Mouse (Mus musculus) MEL (cell line): ENCODE measurements around the gene Zfp771. TPM values are rescaled to one million over a fixed set of nuclear protein-coding genes. Genes with fewer than 3 reads are reported as not detected.

Experiments
- DNase-seq: peaks from one replicate; pipeline ENCODE4 v3.0.0; 2011; ENCODE audit warnings: low read depth, low spot score
- H3K27ac ChIP-seq: 2 replicates; pipeline ENCODE4 v1.5.1; 2012; ENCODE audit warnings: low read depth, mild to moderate bottlenecking, control low read depth, low read length, moderate library complexity; ENCODE audit not compliant: control insufficient read depth
- H3K27me3 ChIP-seq, 2 experiments: fragments of 150-350 bp in 1 of 2; sonication (generic) in 1 of 2; 2 replicates each; pipeline ENCODE4 v1.6.1; 2012; ENCODE audit warnings: low read length in 2 of 2, mild to moderate bottlenecking in 2 of 2, improper control_type of control experiment in 1 of 2, moderate library complexity in 1 of 2; ENCODE audit not compliant: insufficient read depth in 2 of 2, control insufficient read depth in 1 of 2
- H3K36me3 ChIP-seq, 2 experiments: 2 replicates each; pipeline ENCODE4 v1.6.1; 2012 to 2014; ENCODE audit warnings: low read length in 2 of 2, improper control_type of control experiment in 1 of 2, inconsistent platforms in 1 of 2, mild to moderate bottlenecking in 1 of 2; ENCODE audit not compliant: insufficient read depth in 2 of 2, control insufficient read depth in 1 of 2
- H3K4me1 ChIP-seq, 2 experiments: fragments of 150-350 bp in 1 of 2; sonication (generic) in 1 of 2; 2 replicates each; pipeline ENCODE4 v1.6.1; 2012; ENCODE audit warnings: low read length in 2 of 2, improper control_type of control experiment in 1 of 2, mild to moderate bottlenecking in 1 of 2; ENCODE audit not compliant: insufficient read depth in 2 of 2, control insufficient read depth in 1 of 2
- H3K4me3 ChIP-seq, 2 experiments: fragments of 150-350 bp in 1 of 2; sonication (generic) in 1 of 2; 2 replicates each; pipeline ENCODE4 v1.5.1; 2012; ENCODE audit warnings: low read depth in 2 of 2, low read length in 2 of 2, mild to moderate bottlenecking in 2 of 2, moderate library complexity in 2 of 2, control low read depth in 1 of 2, improper control_type of control experiment in 1 of 2; ENCODE audit not compliant: control insufficient read depth in 1 of 2, insufficient read depth in 1 of 2
- H3K79me2 ChIP-seq: 2 replicates; pipeline ENCODE4 v1.6.1; 2012; ENCODE audit warnings: mild to moderate bottlenecking, low read length, moderate library complexity; ENCODE audit not compliant: control insufficient read depth, poor library complexity, insufficient read depth
- H3K9ac ChIP-seq: 2 replicates; pipeline ENCODE4 v1.6.1; 2012; ENCODE audit warnings: low read depth, mild to moderate bottlenecking, control low read depth, low read length, moderate library complexity; ENCODE audit not compliant: control insufficient read depth, poor library complexity, severe bottlenecking
- H3K9me3 ChIP-seq: fragments of 150-350 bp; sonication (generic); replicated peaks from 2 replicates; pipeline ENCODE4 v1.6.1; 2012; ENCODE audit warnings: mild to moderate bottlenecking, low read length, improper control_type of control experiment, moderate library complexity; ENCODE audit not compliant: insufficient read depth
- BHLHE40 ChIP-seq: IDR thresholded peaks from 2 replicates; pipeline ENCODE4 v1.6.1; 2012; ENCODE audit warnings: low read depth, mild to moderate bottlenecking, inconsistent platforms, low read length, improper control_type of control experiment, borderline replicate concordance
- CHD1 ChIP-seq: IDR thresholded peaks from 2 replicates; pipeline ENCODE4 v1.6.1; 2012; ENCODE audit warnings: low read depth, mild to moderate bottlenecking, inconsistent platforms, low read length, improper control_type of control experiment
- CHD2 ChIP-seq: IDR thresholded peaks from 2 replicates; pipeline ENCODE4 v1.6.1; 2011; ENCODE audit warnings: low read length, improper control_type of control experiment
- ELF1 ChIP-seq: IDR thresholded peaks from 2 replicates; pipeline ENCODE4 v1.6.1; 2014; ENCODE audit warnings: low read depth, mild to moderate bottlenecking, inconsistent platforms, low read length, improper control_type of control experiment, moderate library complexity
- EP300 ChIP-seq, 2 experiments: IDR thresholded peaks; 2 replicates each; pipeline ENCODE4 v1.6.1; 2011; ENCODE audit warnings: improper control_type of control experiment in 2 of 2, low read length in 2 of 2, low read depth in 1 of 2, mild to moderate bottlenecking in 1 of 2
- ETS1 ChIP-seq: IDR thresholded peaks from 2 replicates; pipeline ENCODE4 v1.6.1; 2012; ENCODE audit warnings: low read depth, mild to moderate bottlenecking, inconsistent platforms, low read length, improper control_type of control experiment, moderate library complexity
- GATA1 ChIP-seq: IDR thresholded peaks from 2 replicates; pipeline ENCODE4 v1.6.1; 2011; ENCODE audit warnings: low read depth, low read length, improper control_type of control experiment
- HCFC1 ChIP-seq: IDR thresholded peaks from 2 replicates; pipeline ENCODE4 v1.6.1; 2012; ENCODE audit warnings: low read depth, mild to moderate bottlenecking, inconsistent platforms, low read length, improper control_type of control experiment, moderate library complexity
- JUND ChIP-seq: IDR thresholded peaks from 2 replicates; pipeline ENCODE4 v1.6.1; 2011; ENCODE audit warnings: low read depth, mild to moderate bottlenecking, improper control_type of control experiment, low read length
- MAFK ChIP-seq: IDR thresholded peaks from 2 replicates; pipeline ENCODE4 v1.6.1; 2011; ENCODE audit warnings: low read depth, mild to moderate bottlenecking, low read length, improper control_type of control experiment, borderline replicate concordance
- MAX ChIP-seq: IDR thresholded peaks from 2 replicates; pipeline ENCODE4 v1.6.1; 2011; ENCODE audit warnings: low read length, improper control_type of control experiment
- MAZ ChIP-seq: IDR thresholded peaks from 2 replicates; pipeline ENCODE4 v1.6.1; 2012; ENCODE audit warnings: low read depth, mild to moderate bottlenecking, inconsistent platforms, low read length, improper control_type of control experiment
- MEF2A ChIP-seq: IDR thresholded peaks from 2 replicates; pipeline ENCODE4 v1.6.1; 2014; ENCODE audit warnings: low read depth, mild to moderate bottlenecking, inconsistent platforms, low read length, improper control_type of control experiment; ENCODE audit not compliant: poor library complexity, insufficient replicate concordance, severe bottlenecking; ENCODE audit errors: extremely low read depth
- MXI1 ChIP-seq: IDR thresholded peaks from 2 replicates; pipeline ENCODE4 v1.6.1; 2011; ENCODE audit warnings: mild to moderate bottlenecking, low read depth, low read length, improper control_type of control experiment
- MYC ChIP-seq: IDR thresholded peaks from 2 replicates; pipeline ENCODE4 v1.6.1; 2011; ENCODE audit warnings: low read depth, mild to moderate bottlenecking, low read length, improper control_type of control experiment, moderate library complexity
- POLR2AphosphoS5 ChIP-seq: IDR thresholded peaks from 2 replicates; pipeline ENCODE4 v1.6.1; 2012; ENCODE audit warnings: low read depth, borderline replicate concordance, mild to moderate bottlenecking, inconsistent platforms, low read length, moderate library complexity, mixed read lengths
- RCOR1 ChIP-seq: IDR thresholded peaks from 2 replicates; pipeline ENCODE4 v1.6.1; 2012; ENCODE audit warnings: low read depth, mild to moderate bottlenecking, inconsistent platforms, low read length, improper control_type of control experiment
- SIN3A ChIP-seq: IDR thresholded peaks from 2 replicates; pipeline ENCODE4 v1.6.1; 2012; ENCODE audit warnings: low read length, improper control_type of control experiment, inconsistent platforms
- TAL1 ChIP-seq: IDR thresholded peaks from 2 replicates; pipeline ENCODE4 v1.6.1; 2012; ENCODE audit warnings: mild to moderate bottlenecking, inconsistent platforms, low read length, moderate library complexity, mixed read lengths
- TBP ChIP-seq: IDR thresholded peaks from 2 replicates; pipeline ENCODE4 v1.8.0; 2011; ENCODE audit warnings: low read depth, low read length, improper control_type of control experiment
- TCF12 ChIP-seq: IDR thresholded peaks from 2 replicates; pipeline ENCODE4 v1.6.1; 2014; ENCODE audit warnings: low read depth, mild to moderate bottlenecking, inconsistent platforms, low read length, improper control_type of control experiment, moderate library complexity
- UBTF ChIP-seq: IDR thresholded peaks from 2 replicates; pipeline ENCODE4 v1.6.1; 2012; ENCODE audit warnings: low read depth, mild to moderate bottlenecking, inconsistent platforms, low read length, improper control_type of control experiment, moderate library complexity, borderline replicate concordance; ENCODE audit not compliant: insufficient read depth
- USF1 ChIP-seq: IDR thresholded peaks from 2 replicates; pipeline ENCODE4 v1.6.1; 2014; ENCODE audit warnings: low read depth, mild to moderate bottlenecking, inconsistent platforms, low read length, improper control_type of control experiment, moderate library complexity
- ZMIZ1 ChIP-seq: IDR thresholded peaks from 2 replicates; pipeline ENCODE4 v1.6.1; 2012; ENCODE audit warnings: low read depth, mild to moderate bottlenecking, inconsistent platforms, low read length, improper control_type of control experiment, moderate library complexity
- ZNF384 ChIP-seq: IDR thresholded peaks from 2 replicates; pipeline ENCODE4 v1.6.1; 2012; ENCODE audit warnings: low read depth, mild to moderate bottlenecking, inconsistent platforms, low read length, improper control_type of control experiment
- polyA plus RNA-seq, 2 experiments: library from polyadenylated mRNA; stranded (reverse) in 1 of 2; unstranded in 1 of 2; fragments of >175 nt in 1 of 2; fragments of >200 nt in 1 of 2; gene quantifications; 2 replicates each; pipeline versions ENCODE4 v1.2.1 to v1.2.4; 2012; ENCODE audit warnings: low replicate concordance in 2 of 2, low read depth in 1 of 2; ENCODE audit not compliant: insufficient read length in 2 of 2, insufficient read depth in 1 of 2, missing spikeins in 1 of 2
- total RNA-seq: library from RNA; depleted of rRNA; stranded (reverse); fragments of 300-350 nt; gene quantifications from 2 replicates; pipeline ENCODE4 v1.2.3, GENCODE M21; 2012

Zfp771 gene
- total and polyA plus RNA-seq, 3 experiments = 33.4 to 58.3 TPM; not detected in 1

GRCm38 (mm10) chr7:127281114-127281513 is 37.0 kb downstream of the Zfp771 start:
- H3K27me3 ChIP-seq = no peaks in the 10 kb centered on the region
- peak overlapping the region; percentile 96 for H3K27ac ChIP-seq
- H3K4me3 ChIP-seq = peak overlapping the region in 1 of 2 experiments; percentile 40; a peak in 2 of 4 replicates
- H3K36me3 ChIP-seq = peaks cover 0 to 24% of the 10 kb centered on the region in 2 experiments; a peak in 2 of 4 replicates
- TF ChIP-seq ZNF384 = peak; percentile 45; the same call in 1 of the 2 replicates
- 0 out of 2 replicates have a peak, but pooled peaks have one; percentile 37 for TF ChIP-seq JUND
- peak; percentile 48 for TF ChIP-seq HCFC1
- TF ChIP-seq RCOR1 = peak; percentile 57; the same call in 1 of the 2 replicates
- TF ChIP-seq MAZ = no peak
- TF ChIP-seq SIN3A = peak; percentile 84
- TF ChIP-seq ETS1 = peak; percentile 94
- peak; percentile 74 for TF ChIP-seq TAL1
- peak; percentile 46; the same call in 1 of the 2 replicates for TF ChIP-seq ZMIZ1
- TF ChIP-seq MEF2A = no peak
- TF ChIP-seq CHD1 = 0 out of 2 replicates have a peak, but pooled peaks have one; percentile 28
- peak; percentile 71 to 85 for TF ChIP-seq EP300 (IDR thresholded peaks at IDR 0.05; ENCODE audit: low read depth in 1 of 2, low read length in 2 of 2)
- no peak for TF ChIP-seq UBTF
- TF ChIP-seq CHD2 = no peak
- TF ChIP-seq POLR2AphosphoS5 = no peak
- 0 out of 2 replicates have a peak, but pooled peaks have one; percentile 57 for TF ChIP-seq ELF1
- TF ChIP-seq MXI1 = peak; percentile 81
- peak; percentile 43; the same call in 1 of the 2 replicates for TF ChIP-seq TBP
- peak; percentile 79 for TF ChIP-seq MYC
- TF ChIP-seq MAFK = 0 out of 2 replicates have a peak, but pooled peaks have one; percentile 19
- TF ChIP-seq USF1 = no peak
- TF ChIP-seq TCF12 = peak; percentile 68
- no peak for TF ChIP-seq BHLHE40
- peak; percentile 65 for TF ChIP-seq MAX
- TF ChIP-seq GATA1 = peak; percentile 76
- DNase-seq = peak; percentile 79
- H3K9me3 ChIP-seq = no peaks in the 10 kb centered on the region
- peaks cover 14 to 33% of the 10 kb centered on the region in 2 experiments for H3K4me1 ChIP-seq
- H3K79me2 ChIP-seq = no peaks in the 10 kb centered on the region
- H3K9ac ChIP-seq = peak overlapping the region; percentile 38; the same call in 1 of the 2 replicates
